Mouse (Mus musculus) kidney, adult 10 weeks (tissue): ENCODE data around the gene Mta1. TPM values are rescaled to one million over a fixed set of nuclear protein-coding genes. Genes with fewer than 3 reads are reported as not detected.

Experiments used
- polyA plus RNA-seq: library from polyadenylated mRNA; stranded (reverse); fragments of 350-450 nt; fragmentation: Illumina TruSeq; extraction: RNeasy Lipid Tissue Mini Kit (QIAGEN cat#74804); gene quantifications from one replicate; pipeline ENCODE4 v1.2.3, GENCODE M21; 2014; ENCODE audit warnings: low read depth, low replicate concordance

The Mta1 gene
- polyA plus RNA-seq: 5.8 TPM

DNA sequence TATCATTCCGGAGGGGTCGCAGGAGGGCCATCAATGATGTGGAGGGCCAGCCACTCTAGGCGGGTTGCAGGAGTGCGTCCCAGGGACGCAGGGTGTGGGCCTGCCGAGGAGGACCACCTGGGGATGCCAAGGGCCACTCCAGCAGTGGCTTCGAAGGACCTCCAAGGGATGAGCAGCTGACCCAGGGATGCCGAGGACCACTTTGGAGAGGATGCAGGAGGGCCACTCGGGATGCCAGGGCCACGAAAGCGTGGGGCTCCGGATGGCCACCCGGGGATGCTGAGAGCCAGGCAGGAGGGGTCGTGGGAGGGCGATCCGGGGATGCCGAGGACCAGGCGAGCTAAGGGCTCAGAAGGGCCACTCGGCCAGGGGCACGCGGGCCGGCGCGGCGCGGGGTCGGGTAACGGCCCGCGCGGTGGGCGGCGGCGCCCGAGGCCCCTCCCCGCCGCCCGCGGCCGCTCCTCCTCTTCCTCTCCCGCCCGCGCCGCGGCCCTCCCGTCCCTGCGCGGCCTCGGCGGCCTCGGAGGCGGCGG, at the start of gene Mta1:
Mta1 (plus strand) TSS at position 530 of the 533 bp plus-strand sequence.

DNA sequence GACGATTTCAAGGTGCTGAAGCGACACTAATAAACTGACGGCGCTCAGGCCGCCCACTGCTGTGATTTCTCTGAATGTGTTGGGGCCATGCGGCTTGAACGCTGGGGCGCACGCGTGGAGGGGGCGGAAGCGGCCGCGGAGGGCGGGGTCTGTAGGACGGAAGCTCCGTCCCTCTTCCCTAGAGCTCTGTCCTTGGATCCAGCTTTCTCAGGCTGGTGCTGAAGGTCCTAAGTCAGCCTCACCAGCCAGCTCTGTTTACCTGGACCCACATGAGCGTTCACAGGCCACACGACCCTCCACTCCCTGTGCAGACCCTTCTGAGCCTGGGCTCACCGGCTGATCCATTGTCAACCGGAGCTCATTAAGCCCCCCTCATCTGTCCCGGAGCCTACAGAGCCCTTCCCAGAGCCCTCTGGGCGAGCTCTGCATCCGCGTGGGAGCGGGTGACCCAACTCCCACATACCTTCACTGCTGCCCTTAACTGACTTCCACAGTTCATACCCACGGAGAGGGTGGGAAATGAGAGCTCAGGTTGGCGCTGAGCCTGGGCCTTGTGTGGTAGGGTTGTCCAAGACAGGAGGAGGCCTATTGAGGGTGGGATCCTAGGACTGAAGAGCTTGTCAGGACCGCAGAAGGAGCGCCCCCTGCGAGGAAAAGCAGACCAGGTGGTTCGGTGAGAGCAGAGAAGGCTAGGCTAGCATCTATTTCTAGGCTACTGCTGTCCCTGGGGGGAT, 23.6 kb upstream of the Mta1 start, which contains the start of gene Tex22:
Tex22 (plus strand) TSS at position 174 of the 734 bp plus-strand sequence.

DNA sequence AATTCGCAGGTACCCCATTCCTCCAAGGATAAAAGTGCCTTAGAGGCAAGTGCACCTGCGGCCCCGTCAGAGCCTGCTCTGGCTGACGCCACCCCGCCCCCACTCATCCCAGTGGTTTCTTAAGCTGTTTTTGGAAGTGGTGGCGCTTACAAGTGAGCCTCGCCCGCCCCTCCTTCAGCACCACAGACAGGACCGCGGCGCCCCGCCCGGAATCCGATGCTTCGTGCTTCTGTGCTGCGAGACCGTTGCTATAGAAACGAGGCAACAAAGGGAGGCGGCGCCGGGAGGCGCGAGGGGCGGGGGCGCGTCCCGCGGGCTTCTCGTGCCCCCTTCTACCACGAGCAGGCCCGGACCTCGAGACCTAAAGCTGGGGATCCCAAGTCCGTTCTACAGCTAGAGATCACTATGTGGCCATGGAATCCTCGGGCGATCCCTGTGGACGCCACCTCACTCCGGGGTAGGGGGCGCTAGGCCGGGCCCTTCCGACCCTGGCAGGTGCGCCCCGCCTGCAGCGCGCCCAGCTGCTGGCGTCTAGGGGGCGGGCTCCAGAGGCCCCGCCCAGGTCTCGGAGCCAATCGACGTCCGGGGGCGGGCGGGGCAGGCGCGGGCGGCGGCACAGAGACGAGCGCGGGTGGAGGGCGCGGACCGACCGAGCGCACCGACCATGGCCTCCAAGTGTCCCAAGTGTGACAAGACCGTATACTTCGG, 42.0 kb downstream of the Mta1 start, which contains the start of gene Crip2:
Crip2 (plus strand) TSS at position 329 of the 708 bp plus-strand sequence.

GRCm38 (mm10) chr12:113146112-113147057, 48.3 kb downstream of the Mta1 start, which contains the start of gene Crip1:
Gene Crip1 (plus strand): TSS chr12:113146316.

GRCm38 (mm10) chr12:113155887-113156539, 57.9 kb downstream of the Mta1 start, which contains the start of gene Tedc1:
Gene Tedc1 (plus strand): TSS chr12:113156421.

GRCm38 (mm10) chr12:113185442-113186291, 87.6 kb downstream of the Mta1 start, which contains the start of gene Tmem121:
Gene Tmem121 (plus strand): TSS chr12:113185930.

Other genes starting within 250 kb of the Mta1 start
- not detected for gene Gpr132, start 230.1 kb upstream of the Mta1 start, polyA plus RNA-seq
- 0.12 TPM for gene Jag2, start 168.5 kb upstream of the Mta1 start, polyA plus RNA-seq
- gene Nudt14, start 156.2 kb upstream of the Mta1 start, polyA plus RNA-seq: 0.44 TPM
- 1.3 TPM for gene Btbd6, start 121.8 kb upstream of the Mta1 start, polyA plus RNA-seq
- 14.1 TPM for gene Brf1, start 97.6 kb upstream of the Mta1 start, polyA plus RNA-seq
- gene Pacs2, start 83.8 kb upstream of the Mta1 start, polyA plus RNA-seq: 6.4 TPM
- gene Tex22, start 23.8 kb upstream of the Mta1 start, polyA plus RNA-seq: not detected
- gene Crip2, start 42.0 kb downstream of the Mta1 start, polyA plus RNA-seq: not detected
- not detected for gene Crip1, start 48.0 kb downstream of the Mta1 start, polyA plus RNA-seq
- not detected for gene Tedc1, start 58.1 kb downstream of the Mta1 start, polyA plus RNA-seq
- gene Tmem121, start 87.7 kb downstream of the Mta1 start, polyA plus RNA-seq: not detected